Mouse (Mus musculus) adrenal gland, adult 8-10 months (tissue): ENCODE results near the gene Nrbf2. TPM values are rescaled to one million over a fixed set of nuclear protein-coding genes. Genes with fewer than 3 reads are reported as not detected.

ENCODE experiments used
- DNase-seq: peaks from one replicate; pipeline ENCODE4 v3.0.0; 2022
- total RNA-seq, 4 experiments: library from RNA; stranded (reverse); gene quantifications; 2 replicates each; pipeline ENCODE4 v1.2.4; 2022

Gene Nrbf2
- total RNA-seq, 4 experiments from 2014 or later: 12.8 to 17.6 (median 15.5) TPM

DNA sequence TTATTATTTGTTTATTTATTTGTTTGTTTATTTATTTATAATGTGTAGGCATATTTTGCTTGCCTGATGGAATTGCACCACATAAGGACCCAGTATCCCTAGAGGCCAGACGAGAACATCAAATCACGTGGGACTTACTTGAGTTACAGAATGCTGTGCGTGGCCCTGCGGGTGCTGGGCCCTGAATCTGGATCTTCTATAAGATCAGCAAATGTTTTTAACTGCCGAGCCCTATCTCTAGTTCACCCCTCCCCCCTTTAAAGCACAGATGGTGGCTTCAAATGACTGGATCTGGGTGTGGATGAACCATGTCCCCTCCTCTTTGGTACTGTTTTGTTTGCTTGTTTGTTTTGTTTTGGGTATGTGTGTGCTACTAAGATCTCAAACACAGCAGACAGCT is 10.2 kb upstream of the Nrbf2 start:
- DNase-seq: no peak

- peak; percentile 23 for DNase-seq
These were observed 6.0 kb upstream of the Nrbf2 start for GRCm38 (mm10) chr10:67291087-67291486.

GRCm38 (mm10) chr10:67290622-67291021 is 5.5 kb upstream of the Nrbf2 start:
- DNase-seq: no peak

DNA sequence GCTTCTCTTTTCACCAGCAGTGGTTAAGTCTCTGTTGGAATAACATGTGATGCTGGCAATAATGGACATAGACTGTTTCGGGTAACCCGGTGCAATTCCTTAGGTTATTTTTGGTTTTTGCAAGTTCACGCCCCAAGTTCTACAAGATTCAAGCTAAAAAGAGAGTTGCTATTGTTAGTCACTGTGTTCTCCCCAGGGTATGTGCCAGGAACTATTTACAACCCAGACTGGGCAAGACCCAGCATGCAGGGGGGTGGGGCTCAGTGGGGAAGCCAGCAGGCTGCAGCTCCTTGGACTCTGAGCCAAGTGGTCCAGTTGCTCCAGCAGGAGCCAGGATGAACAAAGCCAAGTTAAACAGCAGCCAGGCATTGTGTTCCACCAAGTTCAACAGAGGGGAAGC is 2.8 kb upstream of the Nrbf2 start:
- DNase-seq: peak; percentile 54

DNA sequence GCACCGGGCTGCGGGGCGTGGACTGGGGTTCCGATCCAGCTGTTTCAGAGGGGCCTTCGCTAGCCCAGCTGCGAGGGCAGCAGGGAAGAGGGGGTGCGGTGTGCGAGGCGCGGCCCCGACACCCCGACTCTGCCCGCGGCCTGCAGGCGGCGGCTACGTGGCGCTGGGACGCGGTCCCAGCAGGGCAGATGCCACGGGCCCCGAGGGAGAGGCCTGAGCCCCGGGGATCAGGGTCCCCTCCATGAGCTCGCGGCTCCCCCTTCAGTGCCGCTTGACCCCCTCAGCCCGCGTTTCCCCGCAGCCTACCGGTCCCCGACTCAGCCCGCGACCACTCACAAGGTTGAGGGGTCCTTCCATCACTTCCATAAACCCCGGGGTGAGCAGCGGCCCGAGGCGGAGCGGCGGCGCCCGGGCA is 337 bp downstream of the Nrbf2 start:
- no peak for DNase-seq

DNA sequence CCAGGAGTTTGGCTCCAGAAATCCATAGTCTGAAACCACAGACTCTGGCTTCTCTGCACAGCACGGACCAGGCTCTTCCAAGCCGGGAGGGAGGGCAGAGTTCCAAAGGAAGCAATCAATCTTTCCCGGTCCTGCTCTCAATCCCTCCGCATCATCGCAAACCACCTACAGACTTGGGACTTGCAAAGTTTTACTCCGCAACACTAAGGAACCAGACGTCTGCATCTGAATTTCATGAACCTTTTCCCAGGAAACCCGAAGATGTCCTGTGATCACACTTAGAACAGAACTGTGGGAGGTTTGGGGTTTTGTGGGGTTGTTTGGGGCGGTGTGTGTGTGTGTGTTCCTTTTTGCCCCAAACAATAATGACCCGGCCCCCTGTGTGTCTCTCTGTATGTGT is 794 bp downstream of the Nrbf2 start:
- peak; percentile 38 for DNase-seq

GRCm38 (mm10) chr10:67283516-67283915 is 1.6 kb downstream of the Nrbf2 start:
- no peak for DNase-seq

- no peak for DNase-seq
These were observed 2.6 kb downstream of the Nrbf2 start for GRCm38 (mm10) chr10:67282531-67282930.

- no peak for DNase-seq
These were observed 3.3 kb downstream of the Nrbf2 start for GRCm38 (mm10) chr10:67281852-67282251.

GRCm38 (mm10) chr10:67275916-67276315 is 9.2 kb downstream of the Nrbf2 start:
- no peak for DNase-seq

GRCm38 (mm10) chr10:67264852-67265251 is 20.3 kb downstream of the Nrbf2 start:
- DNase-seq: no peak

GRCm38 (mm10) chr10:67253115-67253514 is 32.0 kb downstream of the Nrbf2 start:
- DNase-seq: no peak

DNA sequence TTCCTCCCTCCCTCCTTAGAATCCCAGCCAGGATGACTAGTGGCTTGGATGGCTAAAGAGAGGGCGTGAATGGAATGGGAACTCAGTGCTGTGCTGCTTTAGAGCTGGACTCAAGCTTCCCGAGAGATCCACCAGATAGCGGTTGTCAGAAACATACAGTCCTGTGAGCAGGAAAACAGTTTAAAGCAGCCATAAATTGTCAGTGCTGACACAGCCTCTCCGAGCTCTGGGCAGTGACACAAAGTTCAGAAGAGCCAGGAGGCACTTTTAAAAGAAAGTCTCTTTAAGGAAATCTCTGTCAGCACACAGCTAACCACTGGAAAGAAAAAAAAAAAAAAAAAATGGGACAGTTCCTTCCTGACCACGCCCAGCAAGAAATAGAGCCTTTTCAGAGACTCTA is 32.8 kb downstream of the Nrbf2 start:
- DNase-seq: no peak

GRCm38 (mm10) chr10:67250846-67251245 is 34.3 kb downstream of the Nrbf2 start:
- no peak for DNase-seq

DNA sequence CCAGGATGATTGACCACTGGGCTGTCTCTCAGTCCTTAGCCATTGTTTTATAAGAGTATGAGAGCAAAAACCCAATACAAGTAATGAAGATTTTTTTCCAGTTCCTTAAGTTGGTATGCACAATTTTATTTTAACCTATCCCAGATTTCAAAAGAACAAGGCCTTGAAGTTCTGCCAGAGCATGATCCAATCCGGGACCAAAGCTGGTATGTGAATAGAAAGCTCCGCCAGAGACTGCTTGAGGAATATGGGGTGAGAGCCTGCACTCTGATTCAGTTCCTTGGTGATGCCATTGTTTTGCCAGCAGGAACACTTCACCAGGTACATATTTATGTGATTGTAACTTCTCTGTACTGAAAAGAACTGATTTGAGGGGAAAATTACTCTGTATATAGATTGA is 35.6 kb downstream of the Nrbf2 start:
- DNase-seq: peak; percentile 35

GRCm38 (mm10) chr10:67247145-67247544 is 38.0 kb downstream of the Nrbf2 start:
- DNase-seq: no peak

- no peak for DNase-seq
These were observed 54.7 kb downstream of the Nrbf2 start for GRCm38 (mm10) chr10:67230439-67230838.

- no peak for DNase-seq
These were observed 58.6 kb downstream of the Nrbf2 start for GRCm38 (mm10) chr10:67226543-67226942.

DNA sequence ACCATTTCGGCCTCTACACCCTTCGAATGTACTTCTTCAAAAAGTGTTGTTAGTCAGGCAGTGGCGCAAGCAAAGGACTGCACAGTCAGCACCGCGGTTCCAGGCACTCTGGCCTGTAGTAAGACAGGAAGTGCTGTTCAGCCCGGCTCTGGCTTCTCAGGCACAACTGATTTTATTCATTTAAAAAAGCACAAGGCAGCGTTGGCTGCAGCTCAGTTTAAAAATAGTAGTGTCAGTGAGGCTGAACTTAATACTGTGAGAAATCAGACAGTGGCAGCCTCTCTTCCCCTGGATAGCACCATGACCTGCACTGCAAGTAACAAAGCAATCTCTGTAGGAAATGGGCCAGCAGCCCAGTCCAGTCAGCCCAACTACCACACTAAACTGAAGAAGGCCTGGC is 59.0 kb downstream of the Nrbf2 start:
- DNase-seq: peak; percentile 23

DNA sequence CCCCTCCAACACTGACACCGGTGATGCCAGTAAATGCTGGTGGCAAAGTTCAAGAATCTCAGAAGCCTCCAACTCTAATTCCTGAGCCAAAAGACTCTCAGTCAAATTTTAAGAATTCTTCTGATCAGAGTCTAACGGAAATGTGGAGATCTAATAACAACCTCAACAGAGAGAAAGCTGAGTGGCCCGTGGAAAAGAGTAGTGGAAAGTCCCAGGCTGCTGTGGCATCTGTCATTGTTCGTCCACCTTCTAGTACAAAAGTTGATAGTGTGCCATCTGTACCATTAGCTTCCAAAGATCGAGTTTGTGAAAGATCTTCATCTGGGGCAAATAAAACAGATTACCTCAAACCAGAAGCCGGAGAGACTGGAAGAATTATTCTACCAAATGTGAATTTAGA is 59.6 kb downstream of the Nrbf2 start:
- DNase-seq: no peak

DNA sequence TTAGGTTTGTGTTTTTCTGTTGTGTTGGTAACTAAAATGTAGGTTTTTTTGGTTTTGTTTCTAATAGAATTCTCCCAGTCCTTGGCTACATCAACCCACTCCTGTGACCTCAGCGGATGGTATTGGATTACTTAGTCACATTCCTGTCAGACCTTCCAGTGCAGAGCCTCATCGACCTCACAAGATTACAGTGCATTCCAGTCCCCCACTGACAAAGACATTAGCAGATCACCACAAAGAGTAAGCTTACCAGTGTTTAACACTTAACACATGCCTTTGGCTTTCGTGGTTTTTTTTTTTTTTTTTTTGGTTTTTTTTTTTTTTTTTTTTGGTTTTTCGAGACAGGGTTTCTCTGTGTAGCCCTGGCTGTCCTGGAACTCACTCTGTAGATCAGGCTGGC is 61.2 kb downstream of the Nrbf2 start:
- DNase-seq: no peak

GRCm38 (mm10) chr10:67221284-67221683 is 63.8 kb downstream of the Nrbf2 start:
- no peak for DNase-seq

DNA sequence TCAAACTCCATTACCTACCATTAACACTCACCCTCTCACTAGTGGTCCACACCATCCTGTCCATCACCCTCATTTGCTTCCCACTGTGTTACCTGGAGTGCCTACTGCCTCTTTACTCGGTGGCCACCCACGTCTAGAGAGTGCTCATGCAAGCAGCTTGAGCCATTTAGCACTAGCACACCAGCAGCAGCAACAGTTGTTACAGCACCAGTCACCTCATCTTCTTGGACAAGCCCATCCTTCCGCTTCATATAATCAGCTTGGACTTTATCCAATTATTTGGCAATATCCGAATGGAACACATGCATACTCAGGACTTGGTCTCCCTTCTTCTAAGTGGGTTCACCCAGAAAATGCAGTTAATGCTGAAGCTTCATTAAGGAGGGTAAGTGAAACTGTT is 64.9 kb downstream of the Nrbf2 start:
- DNase-seq: no peak

DNA sequence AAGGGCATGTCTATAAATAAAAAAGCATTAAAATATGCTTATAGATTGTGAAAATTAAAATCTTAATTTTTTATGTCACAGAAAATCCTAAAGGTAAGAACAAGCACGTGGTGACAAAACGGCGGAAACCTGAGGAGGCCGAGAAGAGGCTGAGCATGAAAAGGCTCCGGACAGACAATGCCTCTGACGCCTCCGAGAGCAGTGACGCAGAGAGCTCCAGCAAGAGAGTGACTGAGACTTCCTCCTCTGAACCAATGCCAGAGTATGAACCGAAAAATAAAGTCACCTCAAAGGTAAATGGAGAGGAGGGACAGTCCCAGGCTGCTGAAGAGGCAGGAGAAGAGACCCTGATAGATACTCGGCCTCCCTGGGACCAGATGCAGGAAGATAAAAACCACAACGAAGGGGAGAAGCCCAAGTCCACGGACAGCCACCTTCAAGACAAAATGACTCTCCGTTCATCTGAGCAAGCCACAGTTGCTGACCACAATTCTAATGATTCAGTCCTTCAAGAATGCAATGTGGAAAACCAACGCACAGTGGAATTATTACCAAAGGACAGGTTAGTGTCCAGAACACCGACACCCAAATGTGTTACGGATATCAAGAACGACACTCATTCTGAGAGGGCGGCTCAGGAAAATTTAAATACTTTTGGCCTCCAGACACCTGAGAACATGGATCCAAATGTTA is 66.1 kb downstream of the Nrbf2 start:
- no peak for DNase-seq

DNA sequence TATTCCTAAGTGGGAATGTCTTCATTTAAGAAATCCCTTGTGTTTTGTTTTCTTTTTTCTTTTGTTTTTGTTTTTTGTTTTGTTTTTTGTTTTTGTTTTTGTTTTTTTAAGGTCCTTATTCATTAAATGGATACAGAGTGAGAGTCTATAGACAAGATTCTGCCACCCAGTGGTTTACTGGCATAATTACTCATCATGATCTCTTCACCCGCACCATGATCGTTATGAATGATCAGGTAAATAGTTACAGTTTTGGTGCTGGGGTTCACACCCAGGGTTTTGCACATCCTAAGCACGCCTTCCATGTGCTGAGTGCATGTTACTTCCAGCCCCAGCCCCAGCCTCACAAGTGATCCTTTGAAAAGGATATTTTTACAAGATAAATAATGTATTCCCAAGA is 68.2 kb downstream of the Nrbf2 start:
- DNase-seq: no peak
